Mouse (Mus musculus) forelimb bud, embryonic 11.5 days (tissue): ENCODE measurements around the gene Slco2b1.

ENCODE experiments used
- DNase-seq: peaks from one replicate; pipeline ENCODE4 v3.0.0-alpha.2; 2012; ENCODE audit warnings: low read depth, low spot score

The Slco2b1 gene

GRCm38 (mm10) chr7:99693976-99694375, 17.2 kb downstream of the Slco2b1 start:
- no peak for DNase-seq

DNA sequence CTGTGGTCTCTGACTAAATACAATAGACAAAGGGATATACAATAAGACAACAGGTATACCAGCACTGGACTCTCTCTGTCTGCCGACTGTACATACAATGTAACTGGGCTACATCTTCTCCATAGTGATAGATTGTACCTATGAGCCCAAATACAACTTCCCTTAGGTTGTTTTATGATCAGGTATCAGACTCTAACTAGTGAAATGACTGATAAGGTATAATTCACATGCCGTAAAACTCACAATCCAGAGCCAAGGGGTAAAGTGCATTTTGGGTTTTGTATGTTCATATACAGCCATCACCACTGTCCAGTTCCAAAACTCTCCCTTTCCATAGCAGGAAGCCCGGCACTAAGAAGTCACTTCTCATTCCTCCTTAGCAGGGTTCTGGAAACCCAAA, 17.8 kb downstream of the Slco2b1 start:
- no peak for DNase-seq

DNA sequence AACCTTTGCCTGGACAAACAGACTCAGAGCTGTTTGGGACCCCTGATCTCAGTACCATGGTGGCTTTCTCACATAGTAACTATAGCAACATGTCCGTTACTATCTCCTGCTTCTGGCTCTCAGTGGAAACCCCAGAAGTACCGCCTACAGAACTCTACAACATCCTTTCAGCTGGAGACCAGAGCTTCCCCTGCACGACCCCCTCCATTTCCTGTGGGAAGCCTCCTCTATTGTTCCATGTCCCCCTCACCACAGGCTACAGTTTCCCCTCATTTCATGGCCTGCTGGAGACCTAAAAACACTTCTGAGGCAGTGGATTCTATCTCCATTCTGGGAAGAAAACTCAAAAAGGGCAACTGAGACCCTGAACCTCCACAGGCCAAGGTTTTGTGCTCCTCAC, 18.7 kb downstream of the Slco2b1 start:
- no peak for DNase-seq

GRCm38 (mm10) chr7:99690819-99691218, 20.3 kb downstream of the Slco2b1 start:
- no peak for DNase-seq

DNA sequence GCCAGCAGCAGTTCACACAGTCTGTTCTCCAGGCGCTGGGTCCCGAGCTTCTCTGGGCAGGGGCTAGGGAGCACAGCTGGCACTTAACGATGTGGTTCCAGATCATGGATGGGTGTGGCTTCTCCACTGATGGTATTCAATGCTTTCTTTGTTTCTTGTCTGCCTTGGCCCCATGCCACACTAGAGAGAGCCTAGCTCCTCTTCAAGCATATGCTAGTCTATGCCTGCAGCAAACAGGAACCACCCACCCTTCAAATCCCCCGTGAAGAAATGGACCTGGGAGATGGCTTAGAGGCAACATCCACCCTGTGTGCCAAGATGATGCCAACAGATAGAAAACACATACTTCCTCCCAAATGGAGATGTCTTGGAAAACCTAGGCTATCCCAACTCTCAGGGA, 27.1 kb downstream of the Slco2b1 start:
- DNase-seq, result no peak

- DNase-seq, result no peak
These were observed 30.4 kb downstream of the Slco2b1 start for GRCm38 (mm10) chr7:99680771-99681170.

DNA sequence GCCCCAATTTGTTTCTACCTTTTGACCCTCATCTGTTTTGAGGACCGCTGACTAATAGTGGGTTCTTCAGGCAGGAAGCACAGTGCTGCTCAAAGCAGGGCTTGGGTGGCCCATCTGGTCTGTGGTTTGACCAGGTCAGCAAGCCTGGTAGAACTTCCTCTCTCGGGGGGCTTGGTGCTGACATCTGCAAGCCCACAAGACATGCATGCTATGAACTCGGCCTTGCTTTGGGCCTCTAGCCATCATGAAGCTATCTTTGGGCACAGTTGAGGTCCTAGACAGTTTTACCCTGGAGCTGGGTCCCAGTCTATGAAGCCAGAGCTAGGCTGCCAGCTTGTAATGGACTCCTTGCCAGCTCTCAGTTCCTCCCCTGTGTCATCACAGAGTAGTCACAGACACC, 36.2 kb downstream of the Slco2b1 start:
- DNase-seq, result no peak

DNA sequence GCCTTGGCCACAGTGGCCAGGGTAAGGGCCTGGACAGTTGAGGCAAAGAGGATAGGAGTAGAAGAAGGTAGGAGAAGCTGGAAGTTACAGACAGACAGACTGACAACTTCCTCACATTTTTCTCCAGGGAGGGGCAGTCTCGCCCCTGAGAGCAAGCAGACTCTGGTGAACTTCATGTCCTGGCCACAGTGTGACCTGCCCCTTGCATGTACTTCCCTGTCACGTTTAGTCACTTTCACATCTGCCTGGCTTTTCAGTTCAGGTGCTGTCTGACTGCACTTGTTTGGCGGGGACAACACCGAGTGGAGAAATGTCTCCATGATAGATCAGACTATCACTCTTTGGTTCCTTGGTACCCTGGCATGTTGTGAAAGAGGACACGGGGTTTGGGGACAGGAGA, 36.9 kb downstream of the Slco2b1 start:
- no peak for DNase-seq

- no peak for DNase-seq
These were observed 38.0 kb downstream of the Slco2b1 start for GRCm38 (mm10) chr7:99673188-99673587.

DNA sequence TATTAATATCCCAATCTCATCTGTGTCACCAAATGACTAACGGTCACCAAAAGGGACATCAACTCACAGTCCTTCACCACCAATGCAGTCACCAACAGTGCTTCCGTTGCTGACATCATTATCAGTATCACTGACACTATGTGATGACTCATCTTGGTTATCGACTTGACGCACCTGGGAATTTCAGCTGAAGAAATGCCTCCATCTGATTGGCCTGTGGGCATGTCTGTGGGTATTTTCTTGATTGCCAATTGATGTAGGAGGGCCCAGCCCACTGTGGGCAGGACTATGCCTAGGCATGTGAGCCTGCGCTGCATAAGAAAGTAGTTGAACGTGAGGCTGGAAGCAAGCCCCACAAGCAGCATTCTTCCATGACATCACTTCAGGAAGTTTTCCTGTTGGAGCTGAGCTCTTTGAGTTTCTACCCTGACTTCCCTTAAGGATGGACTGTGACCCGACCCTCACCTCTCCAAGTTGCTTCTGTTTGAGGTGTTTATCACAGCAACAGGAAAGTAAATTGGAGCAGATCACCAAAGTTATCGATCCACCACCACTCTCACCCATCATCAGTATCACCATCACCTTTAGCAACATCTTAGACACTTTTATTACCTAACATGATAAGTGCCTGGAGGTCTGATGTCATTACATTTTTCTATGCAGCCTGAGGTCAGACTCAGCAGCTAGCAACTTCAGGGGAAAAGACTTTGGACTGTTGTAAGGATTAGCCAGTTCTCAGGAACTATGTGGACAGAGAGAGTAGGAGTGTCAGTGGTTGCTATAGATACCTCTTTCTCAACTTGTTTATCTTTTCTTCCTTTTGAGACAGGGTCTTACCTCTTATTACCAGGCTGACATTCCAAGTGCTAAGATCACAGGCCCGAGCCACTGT, 39.4 kb downstream of the Slco2b1 start:
- DNase-seq, result no peak

- DNase-seq, result no peak
These were observed 40.2 kb downstream of the Slco2b1 start for GRCm38 (mm10) chr7:99670915-99671314.

DNA sequence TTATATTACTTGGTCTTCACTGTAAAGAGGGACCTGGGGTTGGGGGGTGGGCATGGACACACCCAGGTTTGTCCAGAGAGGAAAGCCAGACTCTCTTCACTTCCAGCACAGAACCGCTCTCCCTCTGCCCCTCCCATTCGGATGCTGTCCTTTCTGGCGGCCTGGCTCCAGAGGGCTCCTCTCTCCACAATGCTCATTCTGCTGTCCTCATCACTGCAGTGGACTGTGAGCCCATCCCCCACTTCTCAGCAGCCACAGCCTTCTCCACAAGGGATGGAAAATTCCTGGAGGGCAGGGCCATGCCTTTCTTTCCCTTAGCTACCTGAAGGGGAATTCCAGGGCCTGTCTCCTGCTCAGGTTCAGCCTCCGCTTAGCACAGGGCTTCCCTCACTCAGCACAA, 42.3 kb downstream of the Slco2b1 start:
- no peak for DNase-seq

DNA sequence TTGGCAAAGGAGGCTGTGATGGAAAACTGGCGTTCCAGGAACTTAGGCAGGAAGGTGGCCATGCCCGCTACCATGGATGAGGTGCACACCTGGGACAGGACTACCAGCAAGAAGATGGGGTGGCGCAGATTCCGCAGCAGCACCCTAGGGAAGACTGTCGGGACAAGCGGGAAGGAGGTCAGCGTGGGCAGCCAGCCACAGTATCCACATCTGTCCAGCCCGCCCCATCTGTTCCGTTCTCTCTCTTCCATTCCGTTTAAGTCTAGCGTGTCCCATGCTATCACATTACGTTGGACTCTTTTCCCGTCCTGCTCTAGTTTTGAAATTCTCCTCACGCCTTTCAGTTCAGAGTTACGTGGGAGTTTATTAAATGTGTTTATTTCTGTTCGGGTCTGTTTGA, 44.0 kb downstream of the Slco2b1 start:
- no peak for DNase-seq

GRCm38 (mm10) chr7:99665731-99666452, 45.2 kb downstream of the Slco2b1 start:
- DNase-seq, result no peak

DNA sequence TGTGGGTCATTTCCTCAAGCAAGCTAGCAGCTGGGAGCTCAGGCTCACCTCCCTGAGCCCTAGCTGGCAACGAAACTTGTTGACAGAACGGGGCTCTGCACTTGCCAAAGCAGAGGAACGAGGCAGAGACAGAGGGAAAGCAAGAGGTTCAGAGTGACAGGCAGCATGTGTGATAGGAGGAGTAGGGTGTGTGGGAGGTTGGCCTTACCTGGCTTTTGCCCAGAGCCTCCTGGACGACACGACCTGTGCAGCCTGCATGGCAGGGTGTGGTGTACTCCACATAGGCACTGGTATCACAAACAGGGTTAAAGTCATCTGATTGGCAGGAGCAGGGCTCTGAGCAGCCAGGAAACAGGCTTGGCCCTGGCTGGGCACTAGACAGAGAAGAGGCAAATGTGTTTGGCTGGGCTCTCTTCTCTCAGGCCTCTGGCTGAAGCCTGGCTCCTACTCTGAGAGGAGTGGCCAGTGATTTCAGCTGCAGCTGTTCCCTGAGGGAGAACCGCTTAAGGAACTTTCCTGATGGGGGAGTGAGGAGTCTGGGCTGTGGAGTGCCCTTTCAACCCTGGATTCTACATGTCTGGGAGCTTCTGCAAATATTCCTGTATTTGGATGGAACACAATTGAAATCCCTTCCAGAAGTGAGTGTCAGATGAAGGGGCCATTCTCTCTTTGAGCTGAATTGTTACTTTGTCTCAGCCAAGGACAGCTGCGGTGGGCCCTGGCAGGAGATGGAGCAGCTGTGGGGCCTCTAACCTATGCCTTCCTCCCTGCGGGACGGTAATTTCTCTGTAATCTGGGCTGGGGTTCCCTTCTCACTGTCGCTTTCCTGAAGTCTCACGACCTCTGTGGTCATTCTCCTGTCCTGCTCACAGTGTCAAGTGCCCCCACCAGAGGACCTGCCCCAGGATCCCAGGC, 46.3 kb downstream of the Slco2b1 start:
- DNase-seq, result no peak

GRCm38 (mm10) chr7:99663507-99664220, 47.5 kb downstream of the Slco2b1 start:
- DNase-seq, result no peak

GRCm38 (mm10) chr7:99662311-99662710, 48.8 kb downstream of the Slco2b1 start:
- DNase-seq, result no peak

DNA sequence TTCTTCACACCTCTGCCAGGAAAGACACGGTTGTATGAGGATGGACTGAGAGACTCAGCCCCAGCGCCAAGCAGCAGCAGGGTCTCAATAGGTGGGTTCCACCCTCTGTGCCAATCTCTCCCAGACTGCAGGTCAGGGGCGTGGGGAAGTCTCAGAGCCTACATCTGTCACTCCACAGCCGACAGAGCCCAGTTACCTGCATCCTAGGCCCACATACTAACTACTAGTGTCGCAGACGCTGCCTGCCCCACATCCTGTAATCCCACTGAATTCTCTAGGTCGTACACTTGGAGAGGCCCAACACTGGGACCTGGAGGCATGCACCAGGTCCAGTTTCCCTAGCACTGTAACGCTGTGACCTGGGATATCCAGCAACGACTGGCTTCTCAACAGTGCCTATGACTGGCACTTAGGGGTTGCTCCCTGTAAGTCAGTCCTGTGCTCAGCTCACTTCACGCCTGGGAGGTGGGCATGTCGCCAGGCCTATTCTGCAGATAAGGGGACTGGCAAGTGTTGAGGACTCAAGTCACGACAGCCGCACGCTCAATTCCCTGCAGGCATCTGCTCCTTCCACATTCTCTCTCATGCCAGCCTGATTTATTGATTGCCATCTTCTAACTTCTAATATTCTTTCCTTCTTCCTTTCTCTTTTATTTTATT, 49.4 kb downstream of the Slco2b1 start:
- no peak for DNase-seq

DNA sequence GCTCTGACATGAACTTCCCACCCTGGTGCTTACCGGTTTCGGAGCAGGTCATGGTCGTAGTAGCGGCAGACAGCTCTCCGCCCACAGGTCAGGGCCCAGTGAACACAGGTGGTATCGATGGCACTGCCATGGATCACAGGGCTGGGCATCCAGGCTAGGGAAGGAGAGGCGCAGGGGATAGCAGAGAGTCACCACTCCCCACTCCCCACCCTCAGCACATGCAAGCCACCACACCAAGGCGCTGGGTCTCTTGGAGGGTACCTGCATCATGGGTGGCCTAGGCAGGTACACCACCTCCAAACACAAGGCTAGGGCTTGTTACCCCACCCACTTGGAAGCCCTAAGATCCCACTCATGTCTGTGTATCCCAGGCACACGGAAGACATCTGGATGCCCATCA, 50.1 kb downstream of the Slco2b1 start:
- no peak for DNase-seq

- DNase-seq, result peak; percentile 79
These were observed 51.6 kb downstream of the Slco2b1 start for GRCm38 (mm10) chr7:99659379-99660029.
